Mouse (Mus musculus): Measurements from ENCODE around the gene Gm44805. TPM values are rescaled to one million over a fixed set of nuclear protein-coding genes. Genes with fewer than 3 reads are reported as not detected.
A peak's percentile ranks its signal among the peaks of the same experiment; 100 is the strongest.

The Gm44805 gene
- polyA plus RNA-seq, 1 experiment from 2014 or later, result not detected

DNA sequence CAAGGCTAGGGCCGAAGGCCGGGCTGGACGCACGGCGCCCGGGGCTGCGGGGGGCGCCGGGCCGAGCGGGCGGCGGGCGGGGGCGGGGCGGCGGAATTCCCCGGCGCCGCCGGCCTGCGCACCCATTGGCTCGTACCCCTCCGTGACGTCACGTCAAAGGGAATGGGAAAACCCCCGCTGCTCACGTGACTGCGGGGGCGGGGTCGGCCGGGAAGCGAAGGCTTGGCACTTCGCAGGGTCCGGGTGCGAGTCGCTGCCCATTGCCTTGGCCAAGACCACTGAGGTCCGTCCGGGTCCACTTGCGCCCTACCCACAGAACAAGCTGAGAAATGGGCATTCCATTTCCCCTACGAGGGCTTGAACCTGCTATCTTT, 51.9 kb downstream of the Gm44805 start, which contains the start of gene Relb:
TSS of gene Relb (minus strand) at position 78 of the 374 bp plus-strand sequence.
- Histone ChIP-seq H3K27ac (ENCODE audit: low read length) (peak within 1 kb of the TSS; percentile 63), H3K27me3 (replicated peaks; ENCODE audit: control insufficient read depth, insufficient read depth, low read length) (no peaks in the 10 kb centered on the region), H3K4me3 (replicated peaks; ENCODE audit: low read length) (peak within 1 kb of the TSS; percentile 65), H3K4me1 (replicated peaks; ENCODE audit: control insufficient read depth, insufficient read depth, low read length) (peaks cover 8% of the 10 kb centered on the region), H3K9me3 (ENCODE audit: control insufficient read depth, low read length) (no peaks in the 10 kb centered on the region), H3K4me2 (ENCODE audit: low read length) (peak within 1 kb of the TSS; percentile 94), H3K36me3 (ENCODE audit: control insufficient read depth, insufficient read depth) (peaks cover 13% of the 10 kb centered on the region), H3K9ac (replicated peaks; ENCODE audit: low read depth, low read length) (peak within 1 kb of the TSS; percentile 22)
- 1% methylated on average over 20 of the region's 41 CpGs for WGBS
- peak; percentile 66 for ATAC-seq

DNA sequence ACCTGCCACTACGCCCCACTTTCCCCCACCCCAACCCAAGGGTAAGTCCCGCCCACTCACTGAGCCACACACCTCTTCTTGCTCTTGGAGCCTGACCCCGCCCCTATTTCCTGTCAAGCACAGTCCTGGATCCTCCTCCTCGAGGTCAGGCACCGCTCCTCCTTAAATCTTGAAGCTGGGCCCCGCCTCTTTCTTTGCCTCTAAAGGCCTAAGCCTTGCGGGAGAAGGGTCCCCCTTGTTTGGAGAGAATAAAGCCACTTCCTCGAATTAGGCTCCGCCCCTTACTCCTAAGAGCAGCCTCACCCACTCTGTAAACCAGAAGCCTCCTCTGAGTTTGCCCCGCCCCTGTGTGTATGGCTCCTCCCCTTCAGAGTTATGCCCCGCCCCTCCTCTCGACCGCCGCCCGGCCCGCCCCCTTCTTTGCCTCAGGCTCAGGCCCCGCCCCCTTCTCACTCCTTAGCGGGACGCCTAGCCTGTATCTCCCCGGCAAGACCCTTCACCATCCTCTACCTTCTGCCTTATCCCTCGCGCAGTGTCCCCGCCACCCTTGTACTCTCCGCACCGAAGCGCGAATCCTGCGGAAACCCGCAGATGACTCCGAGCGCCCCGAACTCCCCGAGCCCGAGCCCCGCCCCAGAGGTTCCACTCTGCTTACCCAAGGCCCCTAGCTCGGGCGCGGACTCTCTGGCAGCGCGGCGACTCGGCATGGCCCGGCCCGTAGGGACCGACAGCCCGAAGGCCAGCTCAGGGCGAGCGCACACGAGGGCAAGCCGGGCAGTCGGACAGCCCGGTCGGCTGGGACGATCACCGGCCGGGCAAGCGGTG, 52.5 kb downstream of the Gm44805 start:
- H3K4me3 ChIP-seq (replicated peaks; ENCODE audit: low read length), result peak overlapping the region; percentile 65
- 1% methylated on average over 53 of the region's 57 CpGs for WGBS
- peak overlapping the region; percentile 94 for H3K4me2 ChIP-seq (ENCODE audit: low read length)
- H3K36me3 ChIP-seq (ENCODE audit: control insufficient read depth, insufficient read depth), result peaks cover 8% of the 10 kb centered on the region; the same call in 1 of the 2 replicates
- ATAC-seq, result peak; percentile 78
- peaks cover 8% of the 10 kb centered on the region for H3K4me1 ChIP-seq (replicated peaks; ENCODE audit: control insufficient read depth, insufficient read depth, low read length)
- peak overlapping the region; percentile 63 for H3K27ac ChIP-seq (ENCODE audit: low read length)
- no peaks in the 10 kb centered on the region for H3K27me3 ChIP-seq (replicated peaks; ENCODE audit: control insufficient read depth, insufficient read depth, low read length)
- peak overlapping the region; percentile 22 for H3K9ac ChIP-seq (replicated peaks; ENCODE audit: low read depth, low read length)
- H3K9me3 ChIP-seq (ENCODE audit: control insufficient read depth, low read length), result no peaks in the 10 kb centered on the region

DNA sequence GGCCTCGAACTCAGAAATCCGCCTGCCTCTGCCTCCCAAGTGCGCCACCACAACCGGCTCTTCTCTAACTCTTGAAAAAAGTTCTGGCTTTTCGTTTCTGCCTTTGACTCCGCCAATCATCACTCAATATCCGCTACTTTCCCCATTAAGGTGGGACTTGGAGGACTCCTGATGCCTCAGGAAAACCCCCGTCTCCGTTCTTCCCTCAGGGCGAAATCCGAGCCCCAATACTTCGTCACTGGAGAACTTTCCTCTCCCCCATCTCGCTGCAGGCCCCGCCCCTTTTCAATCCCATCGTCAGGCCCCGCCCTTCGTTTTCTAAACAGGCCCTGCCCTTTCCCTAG, 53.1 kb downstream of the Gm44805 start:
- ATAC-seq, result no peak
- WGBS, result 15% methylated on average over 17 of the region's 17 CpGs

DNA sequence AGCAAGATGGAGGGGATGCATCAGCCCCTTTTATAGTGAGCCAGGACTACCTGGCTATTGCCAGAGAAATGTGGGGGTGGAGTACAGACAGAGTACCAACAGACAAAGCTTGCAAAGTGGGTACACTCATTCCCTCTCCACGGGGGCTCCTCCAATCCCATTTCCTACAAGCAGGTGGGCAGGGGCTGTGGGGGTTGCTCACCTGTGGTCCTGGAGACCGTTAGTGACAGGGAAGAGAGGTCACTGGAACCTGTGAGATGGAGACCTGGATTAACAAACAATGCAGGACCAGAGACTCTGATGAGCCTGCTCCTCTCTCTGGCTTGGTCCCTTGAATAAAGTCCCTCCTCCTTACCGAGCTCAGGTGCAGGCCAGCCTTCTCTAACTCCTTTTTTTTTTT, 53.5 kb downstream of the Gm44805 start:
- Histone ChIP-seq H3K4me1 (replicated peaks; ENCODE audit: control insufficient read depth, insufficient read depth, low read length) (peaks cover 8% of the 10 kb centered on the region), H3K27me3 (replicated peaks; ENCODE audit: control insufficient read depth, insufficient read depth, low read length) (no peaks in the 10 kb centered on the region), H3K9ac (replicated peaks; ENCODE audit: low read depth, low read length) (no peak overlapping the region), H3K4me3 (replicated peaks; ENCODE audit: low read length) (no peak overlapping the region), H3K27ac (ENCODE audit: low read length) (no peak overlapping the region), H3K4me2 (ENCODE audit: low read length) (peak overlapping the region; percentile 94), H3K9me3 (ENCODE audit: control insufficient read depth, low read length) (no peaks in the 10 kb centered on the region), H3K36me3 (ENCODE audit: control insufficient read depth, insufficient read depth) (no peaks in the 10 kb centered on the region)
- WGBS, result 72% methylated on average over 3 of the region's 3 CpGs
- ATAC-seq, result no peak

More for the DNA sequence above, 53.1 kb downstream of the Gm44805 start:
- Histone ChIP-seq H3K36me3 (ENCODE audit: control insufficient read depth, insufficient read depth) (0 out of 2 replicates have a peak, but pooled peaks cover 2% of the 10 kb centered on the region), H3K27ac (ENCODE audit: low read length) (no peak overlapping the region), H3K4me3 (replicated peaks; ENCODE audit: low read length) (peak overlapping the region; percentile 65), H3K4me2 (ENCODE audit: low read length) (peak overlapping the region; percentile 94), H3K9ac (replicated peaks; ENCODE audit: low read depth, low read length) (no peak overlapping the region), H3K9me3 (ENCODE audit: control insufficient read depth, low read length) (no peaks in the 10 kb centered on the region), H3K4me1 (replicated peaks; ENCODE audit: control insufficient read depth, insufficient read depth, low read length) (peaks cover 8% of the 10 kb centered on the region), H3K27me3 (replicated peaks; ENCODE audit: control insufficient read depth, insufficient read depth, low read length) (no peaks in the 10 kb centered on the region)

DNA sequence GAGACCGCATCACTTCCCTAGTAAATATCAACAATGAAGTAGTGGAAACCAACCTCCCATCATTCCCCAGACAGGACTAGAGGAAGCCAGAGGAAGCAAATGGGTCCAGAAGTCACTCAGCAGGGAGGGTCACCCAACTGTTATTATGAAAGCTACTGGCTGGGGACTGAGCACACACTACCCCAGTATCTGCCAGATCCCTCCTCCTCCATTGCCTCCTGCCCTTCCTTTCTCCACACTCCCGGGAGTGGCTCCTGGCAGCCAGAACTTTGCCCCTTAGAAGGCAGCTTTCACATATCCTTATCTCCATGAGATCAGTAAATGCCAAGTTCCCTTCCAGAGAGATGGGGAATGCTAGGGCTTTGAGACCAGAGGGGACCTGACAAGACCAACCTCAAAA, 57.8 kb downstream of the Gm44805 start:
- no peak for ATAC-seq
- Histone ChIP-seq H3K27ac (ENCODE audit: low read length) (no peak overlapping the region), H3K4me1 (replicated peaks; ENCODE audit: control insufficient read depth, insufficient read depth, low read length) (peaks cover 7% of the 10 kb centered on the region), H3K4me3 (replicated peaks; ENCODE audit: low read length) (no peak overlapping the region), H3K9me3 (ENCODE audit: control insufficient read depth, low read length) (no peaks in the 10 kb centered on the region), H3K36me3 (ENCODE audit: control insufficient read depth, insufficient read depth) (no peaks in the 10 kb centered on the region), H3K9ac (replicated peaks; ENCODE audit: low read depth, low read length) (no peak overlapping the region), H3K27me3 (replicated peaks; ENCODE audit: control insufficient read depth, insufficient read depth, low read length) (no peaks in the 10 kb centered on the region), H3K4me2 (ENCODE audit: low read length) (no peak overlapping the region)
- WGBS, result 80% methylated on average over 2 of the region's 2 CpGs

DNA sequence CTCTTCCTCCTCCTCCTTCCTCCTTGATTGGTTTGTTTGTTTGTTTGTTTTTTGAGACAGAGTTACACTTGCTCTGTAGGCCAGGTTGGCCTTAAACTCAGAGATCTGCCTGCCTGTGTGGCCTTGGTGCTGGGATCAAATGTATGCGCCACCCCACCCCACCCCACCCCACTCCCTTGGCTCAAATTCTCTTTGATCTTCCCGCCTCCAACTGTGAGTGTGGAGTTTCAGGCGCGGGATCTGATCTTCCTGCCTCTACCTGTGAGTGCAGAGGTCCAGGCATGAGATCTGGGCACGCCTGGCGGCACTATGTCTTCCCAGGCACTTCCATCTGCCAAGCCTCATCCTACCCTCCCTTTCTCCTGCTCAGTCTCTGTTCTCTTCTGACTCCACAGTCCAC, 59.0 kb downstream of the Gm44805 start:
- ATAC-seq, result no peak
- no peak overlapping the region for H3K9ac ChIP-seq (replicated peaks; ENCODE audit: low read depth, low read length)
- no peaks in the 10 kb centered on the region for H3K27me3 ChIP-seq (replicated peaks; ENCODE audit: control insufficient read depth, insufficient read depth, low read length)
- no peak overlapping the region for H3K4me2 ChIP-seq (ENCODE audit: low read length)
- no peaks in the 10 kb centered on the region for H3K9me3 ChIP-seq (ENCODE audit: control insufficient read depth, low read length)
- no peak overlapping the region for H3K4me3 ChIP-seq (replicated peaks; ENCODE audit: low read length)
- no peak overlapping the region for H3K27ac ChIP-seq (ENCODE audit: low read length)
- no peaks in the 10 kb centered on the region for H3K36me3 ChIP-seq (ENCODE audit: control insufficient read depth, insufficient read depth)
- 46% methylated on average over 6 of the region's 6 CpGs for WGBS
- H3K4me1 ChIP-seq (replicated peaks; ENCODE audit: control insufficient read depth, insufficient read depth, low read length), result 0 out of 2 replicates have a peak, but pooled peaks cover 3% of the 10 kb centered on the region

Other genes with a start within 250 kb of the Gm44805 start
- gene Mark4, start 222.6 kb downstream of the Gm44805 start, polyA plus RNA-seq (2015; fragmentation: Nextera tagmentation; extraction: Ambion mirVana), result 13.8 and 17.5 TPM in 2 replicates
- gene Exoc3l2, start 218.1 kb downstream of the Gm44805 start, polyA plus RNA-seq (2015; fragmentation: Nextera tagmentation; extraction: Ambion mirVana), result 0.11 and 0.19 TPM in 2 replicates
- 3.7 and 4.9 TPM in 2 replicates for gene Bloc1s3, start 173.1 kb downstream of the Gm44805 start, polyA plus RNA-seq (2015; fragmentation: Nextera tagmentation; extraction: Ambion mirVana)
- 29.4 and 31.2 TPM in 2 replicates for gene Trappc6a, start 173.0 kb downstream of the Gm44805 start, polyA plus RNA-seq (2015; fragmentation: Nextera tagmentation; extraction: Ambion mirVana)
- gene Nkpd1, start 163.6 kb downstream of the Gm44805 start, polyA plus RNA-seq (2015; fragmentation: Nextera tagmentation; extraction: Ambion mirVana), result 0.81 and 0.90 TPM in 2 replicates
- gene Ppp1r37, start 118.3 kb downstream of the Gm44805 start, polyA plus RNA-seq (2015; fragmentation: Nextera tagmentation; extraction: Ambion mirVana), result 31.9 and 38.8 TPM in 2 replicates
- 0.26 TPM in 1 of 2 replicates, not detected in the other for gene Zfp296, start 104.1 kb downstream of the Gm44805 start, polyA plus RNA-seq (2015; fragmentation: Nextera tagmentation; extraction: Ambion mirVana)
- 120 and 124 TPM in 2 replicates for gene Gemin7, start 103.8 kb downstream of the Gm44805 start, polyA plus RNA-seq (2015; fragmentation: Nextera tagmentation; extraction: Ambion mirVana)
- gene Clasrp, start 76.9 kb downstream of the Gm44805 start, polyA plus RNA-seq (2015; fragmentation: Nextera tagmentation; extraction: Ambion mirVana), result 57.2 and 57.6 TPM in 2 replicates
- 3.9 and 4.5 TPM in 2 replicates for gene Relb, start 52.0 kb downstream of the Gm44805 start, polyA plus RNA-seq (2015; fragmentation: Nextera tagmentation; extraction: Ambion mirVana)
- gene Clptm1, start 16.4 kb downstream of the Gm44805 start, polyA plus RNA-seq (2015; fragmentation: Nextera tagmentation; extraction: Ambion mirVana), result 91.2 and 92.5 TPM in 2 replicates
- gene Apoc2, start 3.5 kb downstream of the Gm44805 start, polyA plus RNA-seq (2015; fragmentation: Nextera tagmentation; extraction: Ambion mirVana), result not detected in 2 replicates
- gene Apoc4, start 56 bp upstream of the Gm44805 start, polyA plus RNA-seq (2015; fragmentation: Nextera tagmentation; extraction: Ambion mirVana), result not detected in 2 replicates
- gene Apoc1, start 11.2 kb upstream of the Gm44805 start, polyA plus RNA-seq (2015; fragmentation: Nextera tagmentation; extraction: Ambion mirVana), result 0.58 and 1.8 TPM in 2 replicates
- gene Apoe, start 17.8 kb upstream of the Gm44805 start, polyA plus RNA-seq (2015; fragmentation: Nextera tagmentation; extraction: Ambion mirVana), result 269 and 326 TPM in 2 replicates
- 109 TPM in 2 replicates for gene Tomm40, start 34.0 kb upstream of the Gm44805 start, polyA plus RNA-seq (2015; fragmentation: Nextera tagmentation; extraction: Ambion mirVana)
- 42.3 and 48.4 TPM in 2 replicates for gene Nectin2, start 69.1 kb upstream of the Gm44805 start, polyA plus RNA-seq (2015; fragmentation: Nextera tagmentation; extraction: Ambion mirVana)
- 7.9 and 8.8 TPM in 2 replicates for gene Bcam, start 89.6 kb upstream of the Gm44805 start, polyA plus RNA-seq (2015; fragmentation: Nextera tagmentation; extraction: Ambion mirVana)
- not detected in 2 replicates for gene Cblc, start 115.4 kb upstream of the Gm44805 start, polyA plus RNA-seq (2015; fragmentation: Nextera tagmentation; extraction: Ambion mirVana)
- gene Bcl3, start 141.3 kb upstream of the Gm44805 start, polyA plus RNA-seq (2015; fragmentation: Nextera tagmentation; extraction: Ambion mirVana), result 0.30 and 0.92 TPM in 2 replicates
- 8.8 and 11.8 TPM in 2 replicates for gene Gm19345, start 170.6 kb upstream of the Gm44805 start, polyA plus RNA-seq (2015; fragmentation: Nextera tagmentation; extraction: Ambion mirVana)
- 0.46 and 0.77 TPM in 2 replicates for gene Ceacam16, start 179.9 kb upstream of the Gm44805 start, polyA plus RNA-seq (2015; fragmentation: Nextera tagmentation; extraction: Ambion mirVana)
- gene Ceacam19, start 206.5 kb upstream of the Gm44805 start, polyA plus RNA-seq (2015; fragmentation: Nextera tagmentation; extraction: Ambion mirVana), result not detected in 2 replicates
- gene Pvr, start 239.7 kb upstream of the Gm44805 start, polyA plus RNA-seq (2015; fragmentation: Nextera tagmentation; extraction: Ambion mirVana), result 7.6 and 10.3 TPM in 2 replicates